Mouse (Mus musculus): ENCODE measurements around the gene Gspt2.
A peak's percentile ranks its signal among the peaks of the same experiment; 100 is the strongest.
"Not testable (repeated sequence)": the region's sequence is repeated elsewhere in the genome, so short reads cannot be mapped to it uniquely, and the experiment has no call there.

Gene Gspt2

DNA sequence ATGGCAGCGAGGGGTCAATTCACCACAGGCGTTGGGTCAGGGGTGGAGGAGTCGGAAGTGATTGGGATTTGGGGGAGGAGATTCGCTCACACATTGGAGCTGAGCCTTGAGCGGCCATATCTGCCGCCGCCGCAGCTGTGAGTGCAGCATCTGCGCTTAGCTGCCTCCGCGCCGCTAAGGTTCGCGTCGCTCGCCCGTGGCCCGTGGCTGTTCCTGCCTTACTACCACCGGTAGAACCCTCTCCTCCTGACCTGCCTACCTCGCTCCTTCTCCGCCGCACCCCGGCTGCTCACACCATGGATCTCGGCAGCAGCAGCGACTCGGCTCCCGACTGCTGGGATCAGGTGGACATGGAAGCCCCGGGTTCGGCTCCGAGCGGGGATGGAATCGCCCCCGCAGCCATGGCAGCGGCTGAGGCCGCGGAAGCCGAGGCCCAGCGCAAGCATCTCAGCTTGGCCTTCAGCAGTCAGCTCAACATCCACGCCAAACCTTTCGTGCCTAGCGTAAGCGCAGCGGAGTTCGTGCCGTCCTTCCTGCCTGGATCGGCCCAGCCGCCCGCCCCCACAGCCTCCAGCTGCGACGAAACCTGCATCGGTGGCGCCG, at the start of gene Gspt2:
Gene Gspt2, plus strand, starts transcription at position 109 of the 603 bp plus-strand sequence.
- DNase-seq (ENCODE audit: inconsistent ontology term), result peak; percentile 46

DNA sequence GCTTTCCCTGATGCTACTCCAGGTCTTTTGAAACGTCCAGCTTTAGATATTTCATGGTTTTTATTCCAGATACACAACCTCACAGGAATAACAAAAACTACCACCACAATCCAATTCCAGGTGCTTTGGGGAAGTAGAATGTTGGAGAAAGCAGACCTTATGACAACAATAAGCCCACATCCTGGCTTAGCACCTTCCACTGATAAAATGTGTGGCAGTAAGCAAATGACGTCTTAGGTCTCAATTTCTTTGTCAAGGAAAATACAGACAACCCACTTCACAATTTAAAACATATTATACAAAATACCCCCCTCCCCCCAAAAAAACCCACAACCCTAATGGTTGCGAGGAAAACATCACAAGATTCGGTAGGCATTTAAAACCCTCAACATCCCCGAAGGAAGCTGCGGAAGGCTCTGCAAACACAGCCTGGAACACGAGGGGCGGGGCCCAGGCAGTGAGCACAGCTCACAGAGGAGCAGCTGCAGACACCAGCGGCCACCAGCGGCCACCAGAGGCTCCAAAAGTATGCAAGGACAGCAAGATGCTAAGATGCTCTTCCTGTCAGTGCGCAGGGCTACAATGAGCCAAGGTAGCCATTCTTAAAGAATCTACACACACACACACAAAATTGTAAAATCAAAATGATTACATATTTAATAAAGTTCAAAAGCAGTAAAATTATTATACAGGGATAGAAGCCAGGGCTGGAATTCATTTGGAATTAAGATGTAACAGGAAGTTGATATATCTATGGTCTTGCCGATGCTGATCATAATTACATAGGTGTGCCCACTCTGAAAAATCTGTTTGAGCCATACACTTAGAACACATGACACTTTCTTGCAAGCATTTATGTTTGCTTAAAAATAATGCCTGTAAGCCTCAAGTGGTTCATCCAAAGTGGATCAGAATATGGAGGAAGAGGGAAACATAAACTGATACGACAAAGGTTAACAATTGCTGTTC, 10.8 kb upstream of the Gspt2 start:
- peak; percentile 56 for DNase-seq (ENCODE audit: inconsistent ontology term)

DNA sequence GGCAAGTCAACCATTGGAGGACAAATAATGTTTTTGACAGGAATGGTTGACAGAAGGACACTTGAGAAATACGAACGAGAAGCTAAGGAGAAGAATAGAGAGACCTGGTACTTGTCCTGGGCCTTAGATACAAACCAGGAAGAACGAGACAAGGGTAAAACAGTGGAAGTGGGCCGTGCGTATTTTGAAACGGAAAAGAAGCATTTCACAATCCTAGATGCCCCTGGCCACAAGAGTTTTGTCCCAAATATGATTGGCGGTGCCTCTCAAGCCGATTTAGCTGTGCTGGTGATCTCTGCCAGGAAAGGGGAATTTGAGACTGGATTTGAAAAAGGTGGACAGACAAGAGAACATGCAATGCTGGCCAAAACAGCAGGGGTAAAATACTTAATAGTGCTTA, 1.0 kb downstream of the Gspt2 start:
- no peak for DNase-seq (ENCODE audit: inconsistent ontology term)

DNA sequence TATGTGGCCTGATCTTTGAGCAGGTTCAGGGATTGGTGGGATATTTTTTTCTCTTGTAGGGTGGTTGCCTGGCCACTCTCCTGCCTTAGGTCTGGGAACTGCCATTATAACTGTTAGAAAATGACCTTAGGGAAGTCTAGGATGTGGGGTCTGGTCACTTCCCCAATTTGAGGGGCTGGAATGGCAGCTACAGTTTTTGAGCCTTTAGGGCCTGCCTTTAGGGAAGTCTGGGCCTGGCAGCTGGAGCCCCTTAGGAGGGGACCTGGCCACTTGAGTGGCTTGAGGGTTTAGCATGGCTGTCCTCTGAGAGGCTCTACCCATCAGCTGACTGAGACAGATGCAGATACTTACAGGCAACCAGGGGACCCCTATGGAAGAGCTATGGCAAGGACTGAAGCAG, 12.7 kb downstream of the Gspt2 start:
- DNase-seq (ENCODE audit: inconsistent ontology term), result no peak

DNA sequence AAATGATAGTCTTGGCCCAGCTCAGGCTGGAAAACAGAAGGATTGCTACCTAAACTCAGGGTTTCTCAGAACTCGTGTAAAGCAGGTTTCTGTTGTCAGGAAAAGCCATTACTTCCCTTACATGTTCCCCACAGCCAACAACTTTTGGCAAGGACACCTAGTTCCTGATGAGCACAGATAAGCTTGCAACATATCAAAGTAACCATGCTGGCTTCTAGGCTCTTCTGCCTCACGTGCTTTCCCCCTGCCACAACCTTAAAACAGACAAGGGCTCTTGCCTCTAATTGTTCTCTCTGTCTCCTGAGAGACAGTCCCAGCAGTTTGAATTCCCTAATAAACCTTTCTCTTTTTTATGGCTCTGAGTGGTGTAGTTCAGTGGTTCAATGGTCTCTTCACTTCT, 21.9 kb downstream of the Gspt2 start:
- DNase-seq (ENCODE audit: inconsistent ontology term), result no peak

DNA sequence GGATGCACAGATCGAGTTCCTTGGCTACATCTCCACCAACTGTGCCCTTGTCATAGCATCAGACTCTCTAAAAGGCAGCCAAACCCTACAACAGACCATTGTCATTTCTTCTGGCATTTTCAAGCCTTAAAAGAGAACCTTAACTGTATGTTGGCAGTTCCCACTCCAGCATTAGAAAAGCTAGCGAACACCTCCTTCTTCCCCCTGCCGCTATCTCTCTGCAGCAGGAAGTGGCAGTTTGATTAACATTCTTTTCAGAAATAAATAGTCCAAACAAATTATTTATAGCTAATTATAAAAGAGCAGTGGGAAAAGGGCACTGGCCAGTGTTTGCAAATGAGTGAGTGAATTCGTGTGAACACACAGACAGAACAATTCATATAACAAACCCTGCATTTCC, 34.9 kb downstream of the Gspt2 start:
- no peak for DNase-seq (ENCODE audit: inconsistent ontology term)

DNA sequence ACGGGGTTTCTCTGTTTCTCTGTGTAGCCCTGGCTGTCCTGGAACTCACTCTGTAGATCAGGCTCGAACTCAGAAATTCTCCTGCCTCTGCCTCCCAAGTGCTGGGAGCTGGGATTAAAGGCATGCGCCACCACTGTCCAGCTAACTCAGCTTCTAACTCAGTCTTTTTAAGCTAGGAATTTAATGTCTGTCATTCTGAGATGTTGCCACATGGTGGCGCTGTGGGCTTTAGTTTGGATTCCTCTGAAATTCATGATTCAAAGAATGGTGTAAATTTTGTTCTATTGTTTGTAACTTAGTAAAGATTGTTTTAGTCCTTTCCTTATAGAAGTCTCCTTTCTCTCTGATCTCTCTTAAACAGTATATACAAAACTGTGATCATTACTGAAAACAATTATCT, 39.1 kb downstream of the Gspt2 start:
- DNase-seq (ENCODE audit: inconsistent ontology term), result peak; percentile 9

DNA sequence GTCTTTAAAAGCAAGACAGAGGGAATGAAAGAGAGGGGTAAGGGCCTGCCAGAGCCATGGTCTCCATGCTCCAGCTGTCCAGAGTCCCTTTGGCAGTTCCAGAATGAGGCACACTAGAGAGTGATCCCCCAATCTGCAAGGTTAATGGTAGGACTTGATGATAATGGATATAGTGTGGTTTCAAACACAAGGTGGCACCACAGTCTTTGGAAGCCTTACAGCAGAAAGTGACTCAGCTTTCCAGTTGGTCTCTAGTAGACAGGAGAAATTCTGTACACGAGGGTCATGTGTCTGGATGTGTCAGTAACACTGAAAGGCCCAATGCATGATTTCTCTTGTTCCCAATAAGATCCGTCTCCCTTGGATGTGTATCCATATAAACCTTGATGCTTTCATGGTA, 45.7 kb downstream of the Gspt2 start:
- not testable (repeated sequence) for DNase-seq (ENCODE audit: inconsistent ontology term)

DNA sequence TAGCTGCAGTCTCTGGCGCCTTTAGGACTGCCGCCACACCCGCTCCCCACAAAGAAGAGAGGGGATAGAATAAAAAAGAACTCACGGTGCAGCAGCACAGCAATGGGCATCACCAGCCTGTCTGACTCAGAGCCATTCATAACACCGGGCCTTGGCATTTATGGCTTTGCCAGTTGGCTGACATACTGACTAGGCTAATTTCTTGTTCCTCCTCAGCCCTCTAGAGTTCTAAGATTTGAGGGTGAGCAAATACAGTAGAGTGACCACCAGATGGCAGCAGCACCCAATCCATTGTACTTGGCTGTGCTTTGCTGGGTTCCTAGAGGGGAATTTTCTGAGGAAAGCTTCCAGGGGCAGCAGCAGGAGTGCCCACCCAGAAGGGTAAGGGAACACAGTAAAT, 53.7 kb downstream of the Gspt2 start:
- peak; percentile 5 for DNase-seq (ENCODE audit: inconsistent ontology term)

Measured in Muller cell, postnatal 12 days (primary cell).